Mouse (Mus musculus) lung, adult 2 months (tissue): ENCODE results near the gene Carm1.

Experiments
- CTCF ChIP-seq: fragments of 200-500 bp; IDR thresholded peaks from 2 replicates; pipeline ENCODE4 v1.5.1; 2011; ENCODE audit warnings: mild to moderate bottlenecking, low read length, control low read depth; ENCODE audit not compliant: insufficient read depth
- POLR2A ChIP-seq: fragments of 200-500 bp; IDR thresholded peaks from 2 replicates; pipeline ENCODE4 v1.6.1; 2011; ENCODE audit warnings: low read depth, mild to moderate bottlenecking, control low read depth, low read length, borderline replicate concordance; ENCODE audit errors: extremely low read depth

GRCm38 (mm10) chr9:21600186-21600585, 53.5 kb downstream of the Carm1 start:
- TF ChIP-seq POLR2A (no peak), CTCF (no peak)
